Mouse (Mus musculus): Measurements from ENCODE around the gene Inpp5f. TPM values are rescaled to one million over a fixed set of nuclear protein-coding genes. Genes with fewer than 3 reads are reported as not detected.
"Not testable (repeated sequence)": the region's sequence is repeated elsewhere in the genome, so short reads cannot be mapped to it uniquely, and the experiment has no call there.

Gene Inpp5f
- total and polyA plus RNA-seq, 2 experiments from 2014 or later = 288 to 417 TPM

- Histone ChIP-seq H3K27ac (peak overlapping the region; percentile 71), H3K4me2 (ENCODE audit: low read depth, low read length) (peak overlapping the region; percentile 52), H3K9ac (replicated peaks; ENCODE audit: low read length) (peak overlapping the region; percentile 28; the same call in 1 of the 2 replicates), H3K36me3 (ENCODE audit: insufficient read depth, low read length) (no peaks in the 10 kb centered on the region), H3K27me3 (ENCODE audit: insufficient read depth, low read length) (no peaks in the 10 kb centered on the region), H3K9me3 (ENCODE audit: low read length) (no peaks in the 10 kb centered on the region), H3K4me3 (ENCODE audit: low read length) (peak overlapping the region; percentile 18; the same call in 1 of the 2 replicates), H3K4me1 (ENCODE audit: insufficient read depth, low read length) (0 out of 2 replicates have a peak, but pooled peaks cover 6% of the 10 kb centered on the region)
- ATAC-seq (peak; percentile 21; the same call in 1 of the 2 replicates), DNase-seq (ENCODE audit: low spot score) (peak; percentile 48)
- no peak for TF ChIP-seq CTCF (IDR thresholded peaks at IDR 0.05; ENCODE audit: low read depth)
- WGBS = 2% methylated on average over 6 of the region's 6 CpGs
Observed at GRCm38 (mm10) chr7:128592936-128593241, 18.2 kb upstream of the Inpp5f start.

GRCm38 (mm10) chr7:128596274-128596673, 14.9 kb upstream of the Inpp5f start:
- Histone ChIP-seq H3K4me3 (ENCODE audit: low read length) (no peak overlapping the region), H3K9me3 (ENCODE audit: low read length) (no peaks in the 10 kb centered on the region), H3K36me3 (ENCODE audit: insufficient read depth, low read length) (no peaks in the 10 kb centered on the region), H3K4me2 (ENCODE audit: low read depth, low read length) (no peak overlapping the region), H3K4me1 (ENCODE audit: insufficient read depth, low read length) (0 out of 2 replicates have a peak, but pooled peaks cover 6% of the 10 kb centered on the region), H3K27me3 (ENCODE audit: insufficient read depth, low read length) (no peaks in the 10 kb centered on the region), H3K9ac (replicated peaks; ENCODE audit: low read length) (no peak overlapping the region), H3K27ac (no peak overlapping the region)
- DNase-seq (ENCODE audit: low spot score) (no peak), ATAC-seq (no peak)
- no peak for TF ChIP-seq CTCF (IDR thresholded peaks at IDR 0.05; ENCODE audit: low read depth)
- WGBS = 98% methylated on average over 2 of the region's 2 CpGs

- H3K27ac ChIP-seq = no peak overlapping the region
- no peak for DNase-seq (ENCODE audit: low spot score)
- no peak for TF ChIP-seq CTCF (IDR thresholded peaks at IDR 0.05; ENCODE audit: low read depth)
- H3K9me3 ChIP-seq (ENCODE audit: low read length) = no peaks in the 10 kb centered on the region
- WGBS = 87% methylated on average over 5 of the region's 5 CpGs
- H3K27me3 ChIP-seq (ENCODE audit: insufficient read depth, low read length) = no peaks in the 10 kb centered on the region
- H3K9ac ChIP-seq (replicated peaks; ENCODE audit: low read length) = no peak overlapping the region
- H3K4me1 ChIP-seq (ENCODE audit: insufficient read depth, low read length) = no peaks in the 10 kb centered on the region
- no peak overlapping the region for H3K4me2 ChIP-seq (ENCODE audit: low read depth, low read length)
- ATAC-seq = no peak
- H3K36me3 ChIP-seq (ENCODE audit: insufficient read depth, low read length) = no peaks in the 10 kb centered on the region
- H3K4me3 ChIP-seq (ENCODE audit: low read length) = no peak overlapping the region
Observed at GRCm38 (mm10) chr7:128599072-128599471, 12.1 kb upstream of the Inpp5f start.

- Histone ChIP-seq H3K36me3 (ENCODE audit: insufficient read depth, low read length) (no peaks in the 10 kb centered on the region), H3K4me3 (ENCODE audit: low read length) (no peak overlapping the region), H3K27me3 (ENCODE audit: insufficient read depth, low read length) (no peaks in the 10 kb centered on the region), H3K4me2 (ENCODE audit: low read depth, low read length) (no peak overlapping the region), H3K4me1 (ENCODE audit: insufficient read depth, low read length) (no peaks in the 10 kb centered on the region), H3K9me3 (ENCODE audit: low read length) (no peaks in the 10 kb centered on the region), H3K9ac (replicated peaks; ENCODE audit: low read length) (no peak overlapping the region), H3K27ac (no peak overlapping the region)
- ATAC-seq = no peak
- no peak for TF ChIP-seq CTCF (IDR thresholded peaks at IDR 0.05; ENCODE audit: low read depth)
- 73% methylated on average over 5 of the region's 5 CpGs for WGBS
- DNase-seq (ENCODE audit: low spot score) = no peak
Observed at GRCm38 (mm10) chr7:128601826-128602225, 9.3 kb upstream of the Inpp5f start.

GRCm38 (mm10) chr7:128609936-128610335, 1.2 kb upstream of the Inpp5f start:
- not testable (repeated sequence) for H3K4me1 ChIP-seq (ENCODE audit: insufficient read depth, low read length); H3K9ac ChIP-seq (replicated peaks; ENCODE audit: low read length); ATAC-seq; H3K36me3 ChIP-seq (ENCODE audit: insufficient read depth, low read length); H3K4me2 ChIP-seq (ENCODE audit: low read depth, low read length); H3K9me3 ChIP-seq (ENCODE audit: low read length); H3K27ac ChIP-seq; H3K4me3 ChIP-seq (ENCODE audit: low read length); DNase-seq (ENCODE audit: low spot score); H3K27me3 ChIP-seq (ENCODE audit: insufficient read depth, low read length)
- WGBS = 98% methylated on average over 7 of the region's 9 CpGs

- WGBS = 88% methylated on average over 6 of the region's 6 CpGs
- DNase-seq (ENCODE audit: low spot score) = no peak
- H3K9ac ChIP-seq (replicated peaks; ENCODE audit: low read length) = no peak overlapping the region
Observed at GRCm38 (mm10) chr7:128610490-128610889, 638 bp upstream of the Inpp5f start.

GRCm38 (mm10) chr7:128611799-128612411, 777 bp downstream of the Inpp5f start:
- Histone ChIP-seq H3K27ac (peak overlapping the region; percentile 82; the same call in 1 of the 2 replicates), H3K4me3 (ENCODE audit: low read length) (peak overlapping the region; percentile 95), H3K9me3 (ENCODE audit: low read length) (no peaks in the 10 kb centered on the region), H3K9ac (replicated peaks; ENCODE audit: low read length) (peak overlapping the region; percentile 89), H3K4me1 (ENCODE audit: insufficient read depth, low read length) (no peaks in the 10 kb centered on the region), H3K27me3 (ENCODE audit: insufficient read depth, low read length) (no peaks in the 10 kb centered on the region), H3K36me3 (ENCODE audit: insufficient read depth, low read length) (no peaks in the 10 kb centered on the region), H3K4me2 (ENCODE audit: low read depth, low read length) (peak overlapping the region; percentile 86)
- DNase-seq (ENCODE audit: low spot score) = no peak
- ATAC-seq = no peak
- WGBS = 18% methylated on average over 22 of the region's 22 CpGs
- TF ChIP-seq CTCF (IDR thresholded peaks at IDR 0.05; ENCODE audit: low read depth) = no peak

More at GRCm38 (mm10) chr7:128610490-128610889, 638 bp upstream of the Inpp5f start:
- Histone ChIP-seq H3K4me1 (ENCODE audit: insufficient read depth, low read length) (no peaks in the 10 kb centered on the region), H3K4me2 (ENCODE audit: low read depth, low read length) (peak overlapping the region; percentile 86), H3K4me3 (ENCODE audit: low read length) (peak overlapping the region; percentile 95; the same call in 1 of the 2 replicates), H3K36me3 (ENCODE audit: insufficient read depth, low read length) (no peaks in the 10 kb centered on the region), H3K27ac (peak overlapping the region; percentile 70), H3K9me3 (ENCODE audit: low read length) (no peaks in the 10 kb centered on the region), H3K27me3 (ENCODE audit: insufficient read depth, low read length) (no peaks in the 10 kb centered on the region)
- TF ChIP-seq CTCF (IDR thresholded peaks at IDR 0.05; ENCODE audit: low read depth) = no peak
- ATAC-seq = no peak

All from hindbrain, postnatal 0 days (tissue).